Comparison of ENCODE assay signal across 19 mouse cellular contexts in the genomic region with DNA sequence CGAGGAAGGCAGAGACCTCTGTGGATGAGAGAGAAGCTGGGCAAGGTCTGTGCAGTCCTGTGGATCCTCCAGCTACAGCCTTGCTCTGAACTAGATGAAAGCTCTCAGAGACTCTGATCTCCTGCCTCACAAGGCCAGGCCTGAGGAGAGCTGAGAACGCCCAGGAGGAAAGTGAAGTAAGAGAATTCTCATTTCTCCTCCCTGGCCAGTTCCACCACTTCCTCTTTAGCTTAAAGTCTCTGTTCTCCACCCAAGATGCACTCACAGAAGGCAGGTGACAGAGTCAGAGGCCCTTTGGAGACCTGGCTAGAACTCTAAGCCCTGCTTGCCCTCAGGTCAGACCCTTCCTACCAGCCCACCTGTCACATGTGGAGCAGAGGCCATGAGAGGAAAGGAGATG. TPM values are rescaled to one million over a fixed set of nuclear protein-coding genes. Genes with fewer than 3 reads are reported as not detected.
DNase-seq lines count a peak whose midpoint lies in the region; ATAC-seq and TF ChIP-seq lines count a peak whose summit lies in the region.
"Not testable (repeated sequence)": the region's sequence is repeated elsewhere in the genome, so short reads cannot be mapped to it uniquely, and the experiment has no call there.
"Had no signal": no experiment of that assay in that cellular context is flagged by ENCODE, and none has a peak within 500 bp of the region (broad histone marks: within the 10 kb centered on the region; RNA-seq: fewer than 3 reads in every experiment).

A gene (minus strand): TSS at position 173 of the 400 bp plus-strand sequence.

- dilution Hi-C loops in CH12.LX (cut with MboI; ENCODE audit: extremely low pct_ligation_motif_present, extremely low pct_unique_long_range_greater_than_20kb, low sequenced_read_pairs): not testable (repeated sequence)

- H3K4me3 ChIP-seq in CH12.LX (replicated peaks in 1 of 3; ENCODE audit: low read depth in 2 of 3, low read length in 2 of 3, poor library complexity in 1 of 3); bone marrow macrophage, adult 2 months (ENCODE audit: insufficient read depth, low read length); lung, postnatal 0 days (ENCODE audit: low read depth, low read length): not testable (repeated sequence)
- 0 out of 2 replicates have a peak within 1 kb of the TSS, but pooled peaks have one; percentile 8 for H3K4me3 ChIP-seq in small intestine, adult 2 months (ENCODE audit: low read depth, low read length)

- TF ChIP-seq CTCF in CH12.LX (conservative IDR thresholded peaks at IDR 0.05 in 1 of 2, IDR thresholded peaks at IDR 0.05 in 1 of 2; ENCODE audit: low read depth in 2 of 2, low read length in 2 of 2); bone marrow macrophage, adult 2 months (IDR thresholded peaks at IDR 0.05; ENCODE audit: low read depth, low read length); lung, postnatal 0 days (IDR thresholded peaks at IDR 0.05); small intestine, adult 2 months (IDR thresholded peaks at IDR 0.05; ENCODE audit: extremely low read depth, insufficient read length, insufficient replicate concordance, low read depth, low read length): not testable (repeated sequence)

- in situ Hi-C loops in CH12.LX (cut with MboI; ENCODE audit: low pct_ligation_motif_present, low pct_unique_long_range_greater_than_20kb, low sequenced_read_pairs): not testable (repeated sequence)

- ATAC-seq in granulocyte monocyte progenitor cell, adult 5-6 weeks (replicated peaks; ENCODE audit: poor library complexity, severe bottlenecking): peak; percentile 91
- ATAC-seq in hematopoietic stem cell, adult 5-6 weeks (replicated peaks in 1 of 2; ENCODE audit: insufficient read depth in 1 of 2, low FRiP score in 2 of 2, low TSS enrichment in 1 of 2, low read depth in 1 of 2, poor library complexity in 2 of 2, severe bottlenecking in 2 of 2): peak; percentile 72 to 78
- not testable (repeated sequence) for ATAC-seq in lung, postnatal 0 days
- ATAC-seq in megakaryocyte, adult 5-6 weeks (ENCODE audit: poor library complexity, severe bottlenecking): peak; percentile 90
- peak; percentile 80 for ATAC-seq in monocyte, adult 5-6 weeks (replicated peaks; ENCODE audit: insufficient number of reproducible peaks, low FRiP score, low TSS enrichment, poor library complexity, severe bottlenecking)

- H3K4me2 ChIP-seq in CH12.LX (ENCODE audit: insufficient read depth, low read depth, poor library complexity, severe bottlenecking); lung, postnatal 0 days (replicated peaks; ENCODE audit: low read depth, low read length): not testable (repeated sequence)

- H3K27me3 ChIP-seq in CH12.LX (replicated peaks); lung, postnatal 0 days (replicated peaks; ENCODE audit: insufficient read depth, low read length); small intestine, adult 2 months (ENCODE audit: control insufficient read depth, insufficient read depth, low read length): not testable (repeated sequence)

- H3K9ac ChIP-seq in CH12.LX (ENCODE audit: insufficient read depth, low read depth); lung, postnatal 0 days (replicated peaks; ENCODE audit: low read depth): not testable (repeated sequence)

- not testable (repeated sequence) for H3K27ac ChIP-seq in CH12.LX (ENCODE audit: insufficient read depth, low read depth); bone marrow macrophage, adult 2 months (ENCODE audit: insufficient read depth, low read depth, low read length); lung, postnatal 0 days (ENCODE audit: low read length); small intestine, adult 2 months (ENCODE audit: insufficient read depth, low read depth, low read length)

- not testable (repeated sequence) for H3K4me1 ChIP-seq in CH12.LX (ENCODE audit: control insufficient read depth in 1 of 2, insufficient read depth in 2 of 2); bone marrow macrophage, adult 2 months (ENCODE audit: control insufficient read depth, insufficient read depth, low read length); lung, postnatal 0 days (ENCODE audit: insufficient read depth, low read depth, low read length); small intestine, adult 2 months (ENCODE audit: control insufficient read depth, insufficient read depth, insufficient read length, low read length)

- not testable (repeated sequence) for H3K79me2 ChIP-seq in CH12.LX (replicated peaks; ENCODE audit: control insufficient read depth, extremely low read depth, insufficient read depth, poor library complexity, severe bottlenecking)

- TF ChIP-seq POLR2A in CH12.LX (IDR thresholded peaks at IDR 0.05; ENCODE audit: low read depth, low read length); bone marrow macrophage, adult 2 months (IDR thresholded peaks at IDR 0.05; ENCODE audit: borderline replicate concordance, low read depth, low read length); small intestine, adult 2 months (IDR thresholded peaks at IDR 0.05; ENCODE audit: low read depth, low read length): not testable (repeated sequence)

- TF ChIP-seq RAD21 in CH12.LX (IDR thresholded peaks at IDR 0.05; ENCODE audit: low read depth, low read length): not testable (repeated sequence)

- WGBS in lung, postnatal 0 days: 60% methylated on average over 2 of the region's 2 CpGs
- WGBS in small intestine, adult 2 months: 58% methylated on average over 2 of the region's 2 CpGs

- H3K9me3 ChIP-seq in CH12.LX (replicated peaks; ENCODE audit: low read length); lung, postnatal 0 days (ENCODE audit: low read length): not testable (repeated sequence)

- not testable (repeated sequence) for TF ChIP-seq EP300 in CH12.LX (IDR thresholded peaks at IDR 0.05; ENCODE audit: low read length); lung, postnatal 0 days (IDR thresholded peaks at IDR 0.05)

- DNase-seq in CH12.LX (ENCODE audit: extremely low read depth): peak; percentile 29
- peak; percentile 9 for DNase-seq in lung, postnatal 0 days (ENCODE audit: low spot score)

- not testable (repeated sequence) for H3K36me3 ChIP-seq in CH12.LX (replicated peaks in 1 of 2; ENCODE audit: control insufficient read depth in 1 of 2, insufficient read depth in 1 of 2, low read length in 1 of 2); lung, postnatal 0 days (ENCODE audit: insufficient read depth, low read length); small intestine, adult 2 months (ENCODE audit: control insufficient read depth, insufficient read depth, low read length)

RNA-seq across cellular contexts. Expression of the gene that starts here (rescaled TPM):
- total RNA-seq in CH12.LX (2012; rRNA removed): not detected in 2 replicates
- 0.15 and 0.20 TPM in 2 replicates for total RNA-seq in CH12.LX (2014; rRNA removed)
- 0.60 and 0.68 TPM in 2 replicates for polyA plus RNA-seq in CH12.LX (2012; ENCODE audit: insufficient read length, low read depth)
- 11.0 and 14.9 TPM in 2 replicates for polyA plus RNA-seq in bone marrow macrophage, adult 2 months (2012; ENCODE audit: insufficient read depth, insufficient read length, missing spikeins)
- 1.2 TPM in 1 of 2 replicates, not detected in the other for total RNA-seq in granulocyte monocyte progenitor cell, adult 5-6 weeks (2014; fragmentation: Nextera tagmentation)
- total RNA-seq in granulocyte monocyte progenitor cell, adult 5-6 weeks (2017): 0.30 and 1.2 TPM in 2 replicates
- 1.0 and 9.2 TPM in 2 replicates for total RNA-seq in hematopoietic stem cell, adult 5-6 weeks (2017)
- 0.52 and 0.80 TPM in 2 replicates for polyA plus RNA-seq in lung, postnatal 0 days (2015; fragmentation: Nextera tagmentation; extraction: Ambion mirVana)
- total RNA-seq in megakaryocyte, adult 5-6 weeks (2015): 43.0 and 46.9 TPM in 2 replicates
- total RNA-seq in megakaryocyte, adult 5-6 weeks (2017): 58.8 and 60.9 TPM in 2 replicates
- total RNA-seq in monocyte, adult 5-6 weeks (2017): 13.9 to 32.4 TPM (median 28.1 TPM) in 3 replicates
- 0.39 and 1.2 TPM in 2 replicates for polyA plus RNA-seq in small intestine, adult 2 months (2012; rRNA removed)
- total RNA-seq: adrenal gland, adult 2 months; adrenal gland, postnatal 25 days; ES-E14; forebrain, postnatal 0 days; MEL had no signal
- polyA plus RNA-seq: CD4-positive, CD25-positive, alpha-beta regulatory T cell, adult 4 months; cortical plate, adult 2 months; embryonic facial prominence, embryonic 10.5 days; forebrain, embryonic 11.5 days; forebrain, embryonic 13.5 days; forebrain, embryonic 15.5 days; forebrain, postnatal 0 days had no signal

Comparison
In these comparisons a context has a peak if more than half of its experiments do, and no peak if none do; other contexts are left out.
1. Peak in DNase-seq in CH12.LX; RNA of the gene not detected or under 1 TPM.
2. Peak in DNase-seq in lung, postnatal 0 days; RNA of the gene not detected or under 1 TPM.